Mouse (Mus musculus) erythroblast, embryonic 14.5 days (primary cell): ENCODE results near the gene Glod4.

Source experiments
- GATA1 ChIP-seq: IDR thresholded peaks from 2 replicates; pipeline ENCODE4 v1.6.1; 2012; ENCODE audit warnings: low read length, inconsistent platforms, mixed read lengths
- TAL1 ChIP-seq: IDR thresholded peaks from 3 replicates; pipeline ENCODE4 v1.6.1; 2012; ENCODE audit warnings: low read length, inconsistent platforms, mixed read lengths

DNA sequence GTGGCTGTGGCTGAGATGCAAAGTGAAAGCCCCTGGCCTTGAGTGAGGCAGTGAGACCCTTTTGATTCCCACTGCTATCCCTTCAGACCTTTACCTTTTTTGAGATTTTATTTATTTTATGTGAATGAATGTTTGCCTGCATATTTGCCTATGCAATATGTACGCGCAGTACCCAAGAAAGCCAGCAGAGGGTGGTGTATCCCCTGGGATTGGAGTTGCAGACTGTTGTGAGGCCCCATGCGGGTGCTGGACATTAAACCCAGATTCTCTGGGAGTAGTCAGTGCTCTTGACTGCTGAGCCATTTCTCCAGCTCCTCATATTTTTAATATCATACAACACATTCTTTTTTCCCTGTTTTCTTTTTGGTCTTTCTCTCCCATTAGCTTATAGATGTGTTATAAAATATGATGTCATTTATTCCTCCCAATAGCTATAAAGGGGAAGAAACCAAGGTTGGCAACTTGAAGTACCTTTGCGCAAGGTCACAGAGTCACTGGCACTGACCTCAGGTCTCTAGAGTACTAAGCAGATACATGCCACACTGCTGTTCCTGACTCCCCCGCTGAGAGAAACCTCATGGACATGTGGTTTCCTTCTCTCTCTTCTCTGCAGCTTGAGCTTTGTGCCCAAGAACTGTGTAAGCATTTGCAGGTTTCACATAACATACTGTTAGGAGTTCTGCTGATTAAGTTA lies 157.5 kb downstream of the Glod4 start:
- TF ChIP-seq GATA1 (no peak), TAL1 (no peak)
